Mouse (Mus musculus) ES-E14 (cell line): ENCODE results near the gene Wdr60. TPM values are rescaled to one million over a fixed set of nuclear protein-coding genes. Genes with fewer than 3 reads are reported as not detected.

ENCODE experiments used
- DNase-seq: peaks from one replicate; pipeline ENCODE4 v3.0.0-alpha.2; 2013; ENCODE audit warnings: low read depth, low spot score
- H3K27ac ChIP-seq: 2 replicates; pipeline ENCODE4 v1.5.1; 2012; ENCODE audit warnings: low read depth, mild to moderate bottlenecking, low read length, moderate library complexity, mixed read lengths; ENCODE audit not compliant: poor library complexity, insufficient read depth, severe bottlenecking
- H3K36me3 ChIP-seq: 2 replicates; pipeline ENCODE4 v1.6.1; 2012; ENCODE audit warnings: mild to moderate bottlenecking, low read length, moderate library complexity, mixed read lengths; ENCODE audit not compliant: control insufficient read depth, poor library complexity, insufficient read depth, severe bottlenecking
- H3K4me1 ChIP-seq, 2 experiments: fragments of 150-350 bp in 1 of 2; sonication (generic) in 1 of 2; 2 replicates each; pipeline ENCODE4 v1.6.1; 2012; ENCODE audit warnings: low read length in 2 of 2, mild to moderate bottlenecking in 1 of 2, mixed read lengths in 1 of 2; ENCODE audit not compliant: control insufficient read depth in 2 of 2, insufficient read depth in 2 of 2, poor library complexity in 1 of 2
- H3K4me3 ChIP-seq, 2 experiments: fragments of 150-350 bp in 1 of 2; sonication (generic) in 1 of 2; 2 replicates each; pipeline ENCODE4 v1.5.1; 2012; ENCODE audit warnings: low read length in 2 of 2, low read depth in 1 of 2, mild to moderate bottlenecking in 1 of 2, mixed read lengths in 1 of 2; ENCODE audit not compliant: insufficient read depth in 1 of 2, poor library complexity in 1 of 2, severe bottlenecking in 1 of 2
- H3K9ac ChIP-seq: 2 replicates; pipeline ENCODE4 v1.6.1; 2012; ENCODE audit warnings: low read depth, mild to moderate bottlenecking, low read length, mixed read lengths; ENCODE audit not compliant: poor library complexity, insufficient read depth, severe bottlenecking
- H3K9me3 ChIP-seq: fragments of 150-350 bp; sonication (generic); 2 replicates; pipeline ENCODE4 v1.6.1; 2012; ENCODE audit warnings: low read depth, mild to moderate bottlenecking, low read length; ENCODE audit not compliant: control insufficient read depth, insufficient read depth
- CHD2 ChIP-seq: IDR thresholded peaks from 2 replicates; pipeline ENCODE4 v1.6.1; 2014; ENCODE audit warnings: mild to moderate bottlenecking, low read depth, low read length, inconsistent platforms
- HCFC1 ChIP-seq: IDR thresholded peaks from 2 replicates; pipeline ENCODE4 v1.6.1; 2012; ENCODE audit warnings: low read length, inconsistent platforms, borderline replicate concordance; ENCODE audit not compliant: insufficient read depth
- MAFK ChIP-seq: IDR thresholded peaks from 2 replicates; pipeline ENCODE4 v1.6.1; 2014; ENCODE audit warnings: mild to moderate bottlenecking, low read depth, low read length, inconsistent platforms; ENCODE audit not compliant: insufficient read depth
- ZC3H11A ChIP-seq: IDR thresholded peaks from 2 replicates; pipeline ENCODE4 v1.6.1; 2012; ENCODE audit warnings: low read depth, mild to moderate bottlenecking, inconsistent platforms, low read length, borderline replicate concordance
- ZNF384 ChIP-seq: IDR thresholded peaks from 2 replicates; pipeline ENCODE4 v1.6.1; 2012; ENCODE audit warnings: low read depth, low read length, inconsistent platforms
- in situ Hi-C, 2 experiments: fragments of 600-800 bp; cut with MboI; formaldehyde crosslinking; loops; one replicate each; pipeline ENCODE4 v1.15.1; 2025; ENCODE audit warnings: low sequenced_read_pairs in 2 of 2, inconsistent platforms in 1 of 2; ENCODE audit not compliant: unreplicated experiment in 2 of 2
- total RNA-seq: library from RNA; depleted of rRNA; stranded (reverse); fragments of 300-350 nt; gene quantifications from 2 replicates; pipeline ENCODE4 v1.2.3, GENCODE M21; 2012

The Wdr60 gene
- total RNA-seq, 1 experiment, result 5.6 TPM

DNA sequence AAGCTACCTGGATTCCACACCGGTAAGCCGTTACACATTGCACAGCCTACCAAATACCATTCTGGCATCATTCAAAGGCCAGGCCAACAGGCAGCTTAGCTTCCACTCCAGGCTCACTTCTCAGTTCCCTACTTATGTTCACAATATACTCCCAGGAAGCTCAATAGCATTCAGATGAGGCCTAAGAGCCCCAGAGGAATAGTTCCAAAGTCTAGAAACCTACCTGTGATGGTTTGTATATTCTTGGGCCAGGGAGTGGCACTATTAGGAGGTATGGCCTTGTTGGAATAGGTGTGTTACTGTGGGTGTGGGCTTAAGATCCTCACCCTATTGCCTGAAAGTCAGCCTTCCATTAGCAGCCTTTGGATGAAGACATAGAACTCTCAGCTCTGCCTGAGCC is 8.2 kb upstream of the Wdr60 start:
- in situ Hi-C loops, result no loop called here
- Histone ChIP-seq H3K36me3 (no peaks in the 10 kb centered on the region), H3K4me3 (no peak overlapping the region), H3K9ac (no peak overlapping the region), H3K27ac (no peak overlapping the region), H3K4me1 (no peaks in the 10 kb centered on the region), H3K9me3 (no peaks in the 10 kb centered on the region)
- no peak for DNase-seq
- no peak for TF ChIP-seq CHD2
- TF ChIP-seq ZC3H11A, result no peak
- no peak for TF ChIP-seq MAFK
- TF ChIP-seq ZNF384, result no peak
- no peak for TF ChIP-seq HCFC1

DNA sequence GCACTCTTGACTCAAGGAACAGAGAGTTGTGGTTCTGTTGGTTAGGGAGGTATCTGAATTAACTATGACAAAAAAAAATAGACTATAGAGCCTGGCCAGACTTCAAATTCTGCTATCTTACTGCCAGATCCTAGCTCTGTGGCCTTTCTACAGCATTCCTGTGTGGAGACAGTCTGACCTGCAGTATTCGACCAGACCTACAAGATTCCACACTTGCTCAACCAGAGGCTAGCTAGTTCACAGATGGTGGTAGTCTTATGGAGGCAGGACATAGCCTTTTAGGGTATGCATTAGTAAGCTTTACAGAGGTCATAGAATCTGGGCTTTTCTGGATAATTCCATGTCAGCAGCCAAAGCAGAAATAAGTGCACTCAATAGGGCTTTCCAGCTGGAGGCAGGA is 7.7 kb upstream of the Wdr60 start:
- H3K4me1 ChIP-seq, result no peaks in the 10 kb centered on the region
- no peak overlapping the region for H3K4me3 ChIP-seq
- H3K27ac ChIP-seq, result no peak overlapping the region
- no peak for DNase-seq
- H3K9ac ChIP-seq, result no peak overlapping the region
- no peaks in the 10 kb centered on the region for H3K36me3 ChIP-seq
- no peak for TF ChIP-seq ZC3H11A
- TF ChIP-seq MAFK, result no peak
- TF ChIP-seq CHD2, result no peak
- TF ChIP-seq ZNF384, result no peak
- no peak for TF ChIP-seq HCFC1
- no peaks in the 10 kb centered on the region for H3K9me3 ChIP-seq
- in situ Hi-C loops, result no loop called here

GRCm38 (mm10) chr12:116269450-116269849 is 6.6 kb upstream of the Wdr60 start:
- in situ Hi-C loops, result no loop called here
- H3K27ac ChIP-seq, result no peak overlapping the region
- no peak overlapping the region for H3K9ac ChIP-seq

GRCm38 (mm10) chr12:116265275-116265674 is 2.5 kb upstream of the Wdr60 start:
- Histone ChIP-seq H3K4me1 (no peaks in the 10 kb centered on the region), H3K9me3 (no peaks in the 10 kb centered on the region), H3K4me3 (no peak overlapping the region), H3K36me3 (no peaks in the 10 kb centered on the region), H3K9ac (no peak overlapping the region), H3K27ac (no peak overlapping the region)
- DNase-seq, result no peak
- TF ChIP-seq ZC3H11A (no peak), HCFC1 (no peak), MAFK (no peak), ZNF384 (no peak), CHD2 (no peak)
- in situ Hi-C loops, result no loop called here

More at GRCm38 (mm10) chr12:116269450-116269849, 6.6 kb upstream of the Wdr60 start:
- DNase-seq, result no peak
- H3K4me3 ChIP-seq, result no peak overlapping the region
- TF ChIP-seq HCFC1, result no peak
- TF ChIP-seq MAFK, result no peak
- no peak for TF ChIP-seq ZNF384
- no peak for TF ChIP-seq ZC3H11A
- TF ChIP-seq CHD2, result no peak
- H3K36me3 ChIP-seq, result no peaks in the 10 kb centered on the region
- H3K9me3 ChIP-seq, result no peaks in the 10 kb centered on the region
- H3K4me1 ChIP-seq, result no peaks in the 10 kb centered on the region

DNA sequence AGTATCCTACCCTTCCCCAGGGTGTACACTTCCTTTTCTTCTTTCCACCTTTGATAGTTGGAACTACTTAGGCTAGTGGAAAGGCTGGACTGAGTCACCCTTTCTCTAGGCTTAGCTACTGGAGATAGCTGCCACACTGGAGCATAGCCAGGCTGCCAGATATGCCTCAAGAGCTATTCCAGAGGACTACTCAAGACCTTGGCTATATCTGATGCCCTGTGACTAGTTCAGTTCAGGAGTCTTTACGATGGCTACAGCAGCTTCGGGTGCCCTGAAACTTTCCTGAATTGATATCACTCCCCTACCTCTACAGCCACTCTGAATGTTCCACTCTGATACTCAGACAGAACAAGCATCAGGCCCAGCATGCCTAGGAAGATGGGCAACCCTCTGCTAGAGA is 1.9 kb upstream of the Wdr60 start:
- H3K9ac ChIP-seq, result no peak overlapping the region
- no peaks in the 10 kb centered on the region for H3K4me1 ChIP-seq
- H3K36me3 ChIP-seq, result no peaks in the 10 kb centered on the region
- TF ChIP-seq ZNF384 (no peak), ZC3H11A (no peak), MAFK (no peak), CHD2 (no peak), HCFC1 (no peak)
- H3K4me3 ChIP-seq, result no peak overlapping the region
- DNase-seq, result no peak
- in situ Hi-C loops, result no loop called here
- H3K9me3 ChIP-seq, result no peaks in the 10 kb centered on the region
- no peak overlapping the region for H3K27ac ChIP-seq
